Mouse (Mus musculus) lung, postnatal 0 days (tissue): ENCODE measurements at regions not wholly inside any gene's neighbourhood (a gene's known extent, or its start where the extent isn't known, plus 50 kb on each side); places are given as distances from the start of the nearest gene placed in this dataset.

Experiments
- CTCF ChIP-seq: IDR thresholded peaks from 2 replicates; pipeline ENCODE4 v1.5.1; 2016; ENCODE audit warnings: antibody characterized with exemption, mild to moderate bottlenecking
- EP300 ChIP-seq: IDR thresholded peaks from 2 replicates; pipeline ENCODE4 v1.6.1; 2016; ENCODE audit warnings: antibody characterized with exemption, mild to moderate bottlenecking, control low read depth

GRCm38 (mm10) chr8:128168819-128169218 lies 189.6 kb upstream of the Nrp1 start:
- no peak for TF ChIP-seq CTCF
- no peak for TF ChIP-seq EP300
